Mouse (Mus musculus): Measurements from ENCODE around the gene Ccnd2.

DNA sequence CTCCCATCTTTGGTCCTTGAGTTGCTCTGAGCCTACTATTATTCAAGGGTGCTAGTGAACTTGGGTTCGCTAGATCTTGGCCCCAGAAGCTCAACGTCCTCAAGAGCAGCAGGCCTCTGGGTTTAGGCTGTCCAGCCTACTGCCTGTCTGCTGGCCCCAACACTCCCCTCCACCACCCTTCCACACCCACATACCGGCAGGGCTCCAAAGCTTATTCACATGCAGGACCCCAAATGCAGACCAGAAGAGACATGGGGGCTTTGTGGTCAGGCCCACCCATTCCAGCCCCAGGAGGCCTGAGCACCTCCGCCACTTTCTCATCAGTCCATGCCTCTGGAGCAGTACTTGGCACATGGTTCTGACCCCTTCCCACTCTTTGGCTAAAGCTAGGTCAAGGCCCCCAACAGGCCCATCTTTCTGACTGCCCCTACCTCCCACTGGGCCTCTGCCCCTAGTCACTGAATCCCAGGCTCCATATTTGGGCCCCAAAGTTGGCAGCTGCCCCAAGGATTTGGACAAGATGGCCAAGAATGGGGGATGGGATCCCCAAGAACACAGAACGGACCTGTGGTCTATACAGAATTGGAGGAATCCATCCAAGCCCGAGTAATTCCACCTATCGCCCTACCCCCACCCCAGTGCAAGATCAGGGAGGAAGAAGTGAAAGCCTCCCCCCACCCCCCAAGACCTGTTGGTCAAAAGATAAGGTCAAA, 8.3 kb downstream of the Ccnd2 start:
- TF ChIP-seq CTCF (IDR thresholded peaks at IDR 0.05) (no peak), EP300 (IDR thresholded peaks at IDR 0.05) (no peak)
